Mouse (Mus musculus) bone marrow, adult 2 months (tissue): ENCODE data around the gene Srgap3.

Source experiments
- CTCF ChIP-seq: fragments of 200-500 bp; IDR thresholded peaks from 2 replicates; pipeline ENCODE4 v1.5.1; 2011; ENCODE audit warnings: low read length, control low read depth; ENCODE audit not compliant: control insufficient read depth, insufficient read depth
- POLR2A ChIP-seq: fragments of 200-500 bp; IDR thresholded peaks from 2 replicates; pipeline ENCODE4 v1.6.1; 2011; ENCODE audit warnings: low read depth, mild to moderate bottlenecking, control low read depth, low read length, borderline replicate concordance; ENCODE audit not compliant: control insufficient read depth

- TF ChIP-seq CTCF (no peak), POLR2A (no peak)
Observed at GRCm38 (mm10) chr6:112823096-112823495, 124.0 kb downstream of the Srgap3 start.
